Mouse (Mus musculus) ES-E14 (cell line): Measurements from ENCODE around the gene Borcs6. TPM values are rescaled to one million over a fixed set of nuclear protein-coding genes. Genes with fewer than 3 reads are reported as not detected.

ENCODE experiments used
- DNase-seq: peaks from one replicate; pipeline ENCODE4 v3.0.0-alpha.2; 2013; ENCODE audit warnings: low read depth, low spot score
- H3K27ac ChIP-seq: 2 replicates; pipeline ENCODE4 v1.5.1; 2012; ENCODE audit warnings: low read depth, mild to moderate bottlenecking, low read length, moderate library complexity, mixed read lengths; ENCODE audit not compliant: poor library complexity, insufficient read depth, severe bottlenecking
- H3K36me3 ChIP-seq: 2 replicates; pipeline ENCODE4 v1.6.1; 2012; ENCODE audit warnings: mild to moderate bottlenecking, low read length, moderate library complexity, mixed read lengths; ENCODE audit not compliant: control insufficient read depth, poor library complexity, insufficient read depth, severe bottlenecking
- H3K4me1 ChIP-seq, 2 experiments: fragments of 150-350 bp in 1 of 2; sonication (generic) in 1 of 2; 2 replicates each; pipeline ENCODE4 v1.6.1; 2012; ENCODE audit warnings: low read length in 2 of 2, mild to moderate bottlenecking in 1 of 2, mixed read lengths in 1 of 2; ENCODE audit not compliant: control insufficient read depth in 2 of 2, insufficient read depth in 2 of 2, poor library complexity in 1 of 2
- H3K4me3 ChIP-seq, 2 experiments: fragments of 150-350 bp in 1 of 2; sonication (generic) in 1 of 2; 2 replicates each; pipeline ENCODE4 v1.5.1; 2012; ENCODE audit warnings: low read length in 2 of 2, low read depth in 1 of 2, mild to moderate bottlenecking in 1 of 2, mixed read lengths in 1 of 2; ENCODE audit not compliant: insufficient read depth in 1 of 2, poor library complexity in 1 of 2, severe bottlenecking in 1 of 2
- H3K9ac ChIP-seq: 2 replicates; pipeline ENCODE4 v1.6.1; 2012; ENCODE audit warnings: low read depth, mild to moderate bottlenecking, low read length, mixed read lengths; ENCODE audit not compliant: poor library complexity, insufficient read depth, severe bottlenecking
- H3K9me3 ChIP-seq: fragments of 150-350 bp; sonication (generic); 2 replicates; pipeline ENCODE4 v1.6.1; 2012; ENCODE audit warnings: low read depth, mild to moderate bottlenecking, low read length; ENCODE audit not compliant: control insufficient read depth, insufficient read depth
- CHD2 ChIP-seq: IDR thresholded peaks from 2 replicates; pipeline ENCODE4 v1.6.1; 2014; ENCODE audit warnings: mild to moderate bottlenecking, low read depth, low read length, inconsistent platforms
- HCFC1 ChIP-seq: IDR thresholded peaks from 2 replicates; pipeline ENCODE4 v1.6.1; 2012; ENCODE audit warnings: low read length, inconsistent platforms, borderline replicate concordance; ENCODE audit not compliant: insufficient read depth
- MAFK ChIP-seq: IDR thresholded peaks from 2 replicates; pipeline ENCODE4 v1.6.1; 2014; ENCODE audit warnings: mild to moderate bottlenecking, low read depth, low read length, inconsistent platforms; ENCODE audit not compliant: insufficient read depth
- ZC3H11A ChIP-seq: IDR thresholded peaks from 2 replicates; pipeline ENCODE4 v1.6.1; 2012; ENCODE audit warnings: low read depth, mild to moderate bottlenecking, inconsistent platforms, low read length, borderline replicate concordance
- ZNF384 ChIP-seq: IDR thresholded peaks from 2 replicates; pipeline ENCODE4 v1.6.1; 2012; ENCODE audit warnings: low read depth, low read length, inconsistent platforms
- in situ Hi-C, 2 experiments: fragments of 600-800 bp; cut with MboI; formaldehyde crosslinking; loops; one replicate each; pipeline ENCODE4 v1.15.1; 2025; ENCODE audit warnings: low sequenced_read_pairs in 2 of 2, inconsistent platforms in 1 of 2; ENCODE audit not compliant: unreplicated experiment in 2 of 2
- total RNA-seq: library from RNA; depleted of rRNA; stranded (reverse); fragments of 300-350 nt; gene quantifications from 2 replicates; pipeline ENCODE4 v1.2.3, GENCODE M21; 2012

Borcs6 gene
- total RNA-seq, 1 experiment: 6.2 TPM

- Histone ChIP-seq H3K9ac (no peak overlapping the region), H3K27ac (no peak overlapping the region), H3K4me3 (no peak overlapping the region), H3K36me3 (peaks cover 25% of the 10 kb centered on the region), H3K4me1 (0 out of 4 replicates have a peak, but pooled peaks cover 0 to 4% of the 10 kb centered on the region in 2 experiments), H3K9me3 (no peaks in the 10 kb centered on the region)
- in situ Hi-C loops: no loop called here
- TF ChIP-seq CHD2 (no peak), ZNF384 (no peak), ZC3H11A (no peak), HCFC1 (no peak), MAFK (no peak)
- DNase-seq: no peak
Observed at GRCm38 (mm10) chr11:69052824-69053421, 6.6 kb upstream of the Borcs6 start.

GRCm38 (mm10) chr11:69053848-69054247, 5.7 kb upstream of the Borcs6 start:
- TF ChIP-seq HCFC1 (no peak), CHD2 (no peak), MAFK (no peak), ZC3H11A (no peak), ZNF384 (no peak)
- Histone ChIP-seq H3K9ac (no peak overlapping the region), H3K4me3 (no peak overlapping the region), H3K4me1 (no peaks in the 10 kb centered on the region), H3K9me3 (no peaks in the 10 kb centered on the region), H3K27ac (no peak overlapping the region), H3K36me3 (peaks cover 16% of the 10 kb centered on the region)
- no peak for DNase-seq
- in situ Hi-C loops: no loop called here

GRCm38 (mm10) chr11:69058265-69058664, 1.3 kb upstream of the Borcs6 start:
- H3K36me3 ChIP-seq: no peaks in the 10 kb centered on the region
- in situ Hi-C loops: no loop called here
- no peak overlapping the region for H3K9ac ChIP-seq
- H3K4me1 ChIP-seq: no peaks in the 10 kb centered on the region; a peak in 1 of 4 replicates
- TF ChIP-seq ZC3H11A (no peak), ZNF384 (no peak), MAFK (no peak)
- peak overlapping the region in 1 of 2 experiments; percentile 89; a peak in 2 of 4 replicates for H3K4me3 ChIP-seq
- no peak overlapping the region for H3K27ac ChIP-seq
- no peak for DNase-seq
- H3K9me3 ChIP-seq: no peaks in the 10 kb centered on the region

GRCm38 (mm10) chr11:69058729-69059356, 674 bp upstream of the Borcs6 start:
- Histone ChIP-seq H3K4me3 (peak overlapping the region; percentile 82 to 89), H3K4me1 (no peaks in the 10 kb centered on the region; a peak in 1 of 4 replicates), H3K9me3 (no peaks in the 10 kb centered on the region), H3K9ac (peak overlapping the region; percentile 77), H3K27ac (no peak overlapping the region), H3K36me3 (no peaks in the 10 kb centered on the region)
- in situ Hi-C loops: no loop called here
- no peak for DNase-seq
- TF ChIP-seq HCFC1 (no peak), CHD2 (no peak), ZNF384 (no peak), MAFK (no peak), ZC3H11A (no peak)
